In genomic region chr1:89976411-89976810, GRCm38 (mm10) we compare ENCODE assay signal across 25 mouse cellular contexts. TPM values are rescaled to one million over a fixed set of nuclear protein-coding genes. Genes with fewer than 3 reads are reported as not detected.
"Had no signal": no experiment of that assay in that cellular context is flagged by ENCODE, and none has a peak within 500 bp of the region (broad histone marks: within the 10 kb centered on the region; RNA-seq: fewer than 3 reads in every experiment).

No protein-coding gene starts in this region.

- DNase-seq: kidney, adult 9 months; kidney, postnatal 36 days; liver; lung, adult 18-20 months; lung, postnatal 10 days; lung, postnatal 36 days; retina, postnatal 1 day; right cerebral cortex, postnatal 25 days; spleen, adult 18-20 months; thymus, adult 18-20 months; thymus, postnatal 4 days had no signal

- H3K27ac ChIP-seq: kidney, postnatal 0 days; limb, embryonic 10.5 days; limb, embryonic 13.5 days; liver, embryonic 12.5 days; liver, embryonic 15.5 days; lung, embryonic 15.5 days; midbrain, embryonic 10.5 days; midbrain, embryonic 13.5 days; neural tube, embryonic 13.5 days; stomach, embryonic 15.5 days had no signal

- H3K4me3 ChIP-seq: limb, embryonic 10.5 days; limb, embryonic 13.5 days; liver, embryonic 12.5 days; liver, embryonic 15.5 days; lung, embryonic 15.5 days; megakaryocyte, embryonic 14.5 days; midbrain, embryonic 10.5 days; midbrain, embryonic 13.5 days; myocyte; neural tube, embryonic 13.5 days; stomach, embryonic 15.5 days had no signal

RNA-seq across cellular contexts. Expression of gene Asb18, which starts 38.1 kb away (rescaled TPM):
- total RNA-seq: monocyte, adult 5-6 weeks; neutrophil, adult 5-6 weeks had no signal

RNA-seq across cellular contexts. Expression of gene Gbx2, which starts 45.4 kb away (rescaled TPM):
- total RNA-seq: monocyte, adult 5-6 weeks; neutrophil, adult 5-6 weeks had no signal
